Mouse (Mus musculus): ENCODE measurements around the gene Higd1a. TPM values are rescaled to one million over a fixed set of nuclear protein-coding genes. Genes with fewer than 3 reads are reported as not detected.

Higd1a gene
- 100 to 1,000 TPM in 1 of 2 experiments, 10 to 100 TPM in 1; 94.5 to 129 TPM for polyA plus RNA-seq (2017; shearing (Covaris generic))

- ATAC-seq = no peak
Measured at GRCm38 (mm10) chr9:121858153-121858488, at the start of gene Higd1a. TSS of gene Higd1a (minus strand) at chr9:121858362.

GRCm38 (mm10) chr9:121907356-121908070, 49.4 kb upstream of the Higd1a start:
- ATAC-seq = no peak

GRCm38 (mm10) chr9:121906456-121906855, 48.3 kb upstream of the Higd1a start:
- ATAC-seq = no peak

GRCm38 (mm10) chr9:121905556-121906185, 47.5 kb upstream of the Higd1a start:
- ATAC-seq = no peak

- ATAC-seq = no peak
Measured at GRCm38 (mm10) chr9:121904946-121905345, 46.8 kb upstream of the Higd1a start.

GRCm38 (mm10) chr9:121904319-121904718, 46.2 kb upstream of the Higd1a start:
- no peak for ATAC-seq

- no peak for ATAC-seq
Measured at GRCm38 (mm10) chr9:121903476-121904305, 45.5 kb upstream of the Higd1a start.

GRCm38 (mm10) chr9:121901710-121902700, 43.8 kb upstream of the Higd1a start:
- no peak for ATAC-seq

GRCm38 (mm10) chr9:121900282-121900855, 42.2 kb upstream of the Higd1a start:
- ATAC-seq = no peak

GRCm38 (mm10) chr9:121899306-121899705, 41.1 kb upstream of the Higd1a start:
- no peak for ATAC-seq

GRCm38 (mm10) chr9:121898245-121898644, 40.1 kb upstream of the Higd1a start, which contains the start of gene Ackr2:
TSS of gene Ackr2 (plus strand) at chr9:121898355.
- no peak for ATAC-seq

GRCm38 (mm10) chr9:121896820-121897219, 38.7 kb upstream of the Higd1a start:
- ATAC-seq = no peak

- no peak for ATAC-seq
Measured at GRCm38 (mm10) chr9:121895392-121895993, 37.3 kb upstream of the Higd1a start.

- ATAC-seq = no peak
Measured at GRCm38 (mm10) chr9:121894447-121894846, 36.3 kb upstream of the Higd1a start.

GRCm38 (mm10) chr9:121892057-121892687, 34.0 kb upstream of the Higd1a start:
- ATAC-seq = no peak

GRCm38 (mm10) chr9:121891301-121891700, 33.1 kb upstream of the Higd1a start:
- ATAC-seq = no peak

- peak; percentile 39 for ATAC-seq
Measured at GRCm38 (mm10) chr9:121890441-121890941, 32.3 kb upstream of the Higd1a start.

GRCm38 (mm10) chr9:121889927-121890440, 31.8 kb upstream of the Higd1a start:
- no peak for ATAC-seq

GRCm38 (mm10) chr9:121882015-121882457, 23.9 kb upstream of the Higd1a start:
- ATAC-seq = no peak

GRCm38 (mm10) chr9:121881301-121881700, 23.1 kb upstream of the Higd1a start:
- no peak for ATAC-seq

All from CD4-positive, CD25-positive, alpha-beta regulatory T cell, adult 4 months (primary cell).